Mouse (Mus musculus): Measurements from ENCODE around the gene Arhgap29. TPM values are rescaled to one million over a fixed set of nuclear protein-coding genes. Genes with fewer than 3 reads are reported as not detected.

Gene Arhgap29
- polyA plus RNA-seq, 1 experiment, result 13.7 TPM

DNA sequence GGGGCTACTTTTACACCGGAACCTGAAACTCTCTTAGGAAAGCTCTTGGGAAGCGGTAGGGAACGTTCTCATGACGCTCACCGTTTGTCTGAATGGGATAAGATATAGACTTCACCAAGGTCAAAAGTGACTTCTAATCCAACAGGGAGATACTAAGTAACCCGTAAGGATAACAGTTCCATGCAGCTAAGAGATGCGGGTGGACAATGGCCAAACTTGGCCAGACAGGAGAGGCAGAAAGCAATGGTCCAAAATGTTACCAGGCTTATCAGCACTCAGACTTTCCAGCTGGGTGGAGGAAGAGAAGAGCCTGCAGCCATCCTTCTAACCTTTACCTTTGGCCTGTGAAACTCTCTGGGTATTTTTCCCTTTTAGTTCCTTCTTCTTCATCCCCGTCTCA is 75.4 kb downstream of the Arhgap29 start:
- TF ChIP-seq REST (IDR thresholded peaks at IDR 0.05; ENCODE audit: insufficient read depth, insufficient read length) (no peak), TCF3 (IDR thresholded peaks at IDR 0.05; ENCODE audit: insufficient read length, low read depth) (no peak), SRF (IDR thresholded peaks at IDR 0.05; ENCODE audit: control insufficient read depth, insufficient read length, low read depth) (no peak), MYOG (IDR thresholded peaks at IDR 0.05; ENCODE audit: control insufficient read depth in 1 of 3, insufficient read depth in 1 of 3, insufficient read length in 2 of 3, low read depth in 2 of 3) (no peak), USF1 (IDR thresholded peaks at IDR 0.05; ENCODE audit: low read depth) (no peak), E2F4 (IDR thresholded peaks at IDR 0.05; ENCODE audit: insufficient read depth) (no peak), TCF12 (IDR thresholded peaks at IDR 0.05; ENCODE audit: insufficient read depth, poor library complexity, severe bottlenecking) (no peak), MAX (IDR thresholded peaks at IDR 0.05; ENCODE audit: low read depth) (no peak)
- Histone ChIP-seq H3K4me2 (ENCODE audit: low read depth) (no peak overlapping the region), H3K36me3 (ENCODE audit: control insufficient read depth, insufficient read depth) (no peaks in the 10 kb centered on the region), H3K79me2 (ENCODE audit: control insufficient read depth, insufficient read depth) (no peaks in the 10 kb centered on the region), H3K4me3 (no peak overlapping the region), H3K27me3 (ENCODE audit: control insufficient read depth, insufficient read depth, insufficient read length) (no peaks in the 10 kb centered on the region), H3ac (ENCODE audit: control insufficient read depth, insufficient read length) (no peak overlapping the region)

DNA sequence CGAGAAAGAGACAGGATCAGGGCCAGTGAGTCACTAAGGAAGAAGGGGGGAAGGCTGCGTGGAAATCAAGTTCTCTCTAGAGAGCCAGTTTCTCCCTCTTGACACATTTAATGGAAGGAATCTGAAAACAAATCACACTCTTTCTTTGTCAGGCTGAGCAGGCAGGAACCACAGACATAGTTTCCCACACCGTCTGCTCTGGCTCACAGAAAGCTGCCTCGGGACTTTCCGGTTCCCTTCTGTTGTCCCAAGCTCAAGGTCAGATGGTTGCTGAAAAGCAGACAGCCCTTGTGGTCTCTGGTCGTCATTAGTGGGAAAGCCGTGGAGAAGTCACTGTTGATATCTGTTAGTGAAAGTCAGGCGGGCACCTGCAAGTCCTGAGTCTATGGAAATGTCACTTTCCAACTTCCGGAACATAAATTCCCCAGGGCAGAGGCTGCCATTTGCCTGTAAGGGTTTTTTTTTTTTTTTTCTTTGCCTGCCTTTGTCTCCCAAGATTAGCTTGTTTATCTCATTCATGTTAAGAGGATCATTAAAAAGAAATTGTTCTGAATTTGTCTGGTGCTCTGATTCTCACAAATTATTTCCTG is 81.0 kb downstream of the Arhgap29 start:
- H3K36me3 ChIP-seq (ENCODE audit: control insufficient read depth, insufficient read depth), result no peaks in the 10 kb centered on the region
- no peak overlapping the region for H3ac ChIP-seq (ENCODE audit: control insufficient read depth, insufficient read length)
- no peaks in the 10 kb centered on the region for H3K27me3 ChIP-seq (ENCODE audit: control insufficient read depth, insufficient read depth, insufficient read length)
- H3K4me3 ChIP-seq, result no peak overlapping the region
- H3K4me2 ChIP-seq (ENCODE audit: low read depth), result no peak overlapping the region
- no peak for TF ChIP-seq MAX (IDR thresholded peaks at IDR 0.05; ENCODE audit: low read depth)
- no peak for TF ChIP-seq USF1 (IDR thresholded peaks at IDR 0.05; ENCODE audit: low read depth)
- no peak for TF ChIP-seq CEBPB (IDR thresholded peaks at IDR 0.05; ENCODE audit: insufficient read depth, poor library complexity, severe bottlenecking)
- TF ChIP-seq REST (IDR thresholded peaks at IDR 0.05; ENCODE audit: insufficient read depth, insufficient read length), result no peak
- no peak for TF ChIP-seq SRF (IDR thresholded peaks at IDR 0.05; ENCODE audit: control insufficient read depth, insufficient read length, low read depth)
- no peak for TF ChIP-seq MYOG (IDR thresholded peaks at IDR 0.05; ENCODE audit: control insufficient read depth in 1 of 3, insufficient read depth in 1 of 3, insufficient read length in 2 of 3, low read depth in 2 of 3)
- no peak for TF ChIP-seq MYOD1 (IDR thresholded peaks at IDR 0.05; ENCODE audit: control insufficient read depth in 1 of 3, insufficient read length in 2 of 3, low read depth in 2 of 3)
- TF ChIP-seq POLR2AphosphoS2 (IDR thresholded peaks at IDR 0.05; ENCODE audit: insufficient read length, low read depth), result no peak
- TF ChIP-seq E2F4 (IDR thresholded peaks at IDR 0.05; ENCODE audit: insufficient read depth), result no peak
- TF ChIP-seq TCF3 (IDR thresholded peaks at IDR 0.05; ENCODE audit: insufficient read length, low read depth), result no peak
- no peak for TF ChIP-seq POLR2A (IDR thresholded peaks at IDR 0.05; ENCODE audit: insufficient read length, low read depth)
- no peak for TF ChIP-seq TCF12 (IDR thresholded peaks at IDR 0.05; ENCODE audit: insufficient read depth, poor library complexity, severe bottlenecking)
- no peaks in the 10 kb centered on the region for H3K79me2 ChIP-seq (ENCODE audit: control insufficient read depth, insufficient read depth)

DNA sequence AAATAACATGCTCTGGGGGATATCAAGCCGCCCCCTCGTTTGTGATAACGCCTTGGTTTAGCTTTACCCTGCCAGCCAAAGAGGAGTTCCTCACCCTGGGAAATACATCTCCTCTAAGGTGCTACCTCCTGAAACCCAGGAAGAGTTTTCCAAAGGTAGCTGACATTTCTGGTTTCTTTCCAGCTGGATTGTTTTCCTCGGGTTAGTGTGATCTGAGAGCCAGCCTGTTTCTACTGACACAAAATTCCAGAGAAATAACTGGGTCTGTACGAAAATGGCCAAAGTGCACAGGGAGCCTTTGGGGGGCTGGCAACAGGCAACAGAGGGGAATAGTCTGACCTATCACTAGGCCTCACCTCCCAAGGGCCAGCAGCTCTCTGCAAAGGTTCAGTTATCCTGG is 81.9 kb downstream of the Arhgap29 start:
- Histone ChIP-seq H3ac (ENCODE audit: control insufficient read depth, insufficient read length) (no peak overlapping the region), H3K27me3 (ENCODE audit: control insufficient read depth, insufficient read depth, insufficient read length) (no peaks in the 10 kb centered on the region), H3K36me3 (ENCODE audit: control insufficient read depth, insufficient read depth) (no peaks in the 10 kb centered on the region), H3K4me3 (no peak overlapping the region), H3K4me2 (ENCODE audit: low read depth) (no peak overlapping the region), H3K79me2 (ENCODE audit: control insufficient read depth, insufficient read depth) (no peaks in the 10 kb centered on the region)
- no peak for TF ChIP-seq TCF3 (IDR thresholded peaks at IDR 0.05; ENCODE audit: insufficient read length, low read depth)
- TF ChIP-seq REST (IDR thresholded peaks at IDR 0.05; ENCODE audit: insufficient read depth, insufficient read length), result no peak
- TF ChIP-seq POLR2AphosphoS2 (IDR thresholded peaks at IDR 0.05; ENCODE audit: insufficient read length, low read depth), result no peak
- no peak for TF ChIP-seq MYOD1 (IDR thresholded peaks at IDR 0.05; ENCODE audit: control insufficient read depth in 1 of 3, insufficient read length in 2 of 3, low read depth in 2 of 3)
- TF ChIP-seq E2F4 (IDR thresholded peaks at IDR 0.05; ENCODE audit: insufficient read depth), result no peak
- TF ChIP-seq CEBPB (IDR thresholded peaks at IDR 0.05; ENCODE audit: insufficient read depth, poor library complexity, severe bottlenecking), result no peak
- TF ChIP-seq TCF12 (IDR thresholded peaks at IDR 0.05; ENCODE audit: insufficient read depth, poor library complexity, severe bottlenecking), result no peak
- TF ChIP-seq SRF (IDR thresholded peaks at IDR 0.05; ENCODE audit: control insufficient read depth, insufficient read length, low read depth), result no peak
- TF ChIP-seq POLR2A (IDR thresholded peaks at IDR 0.05; ENCODE audit: insufficient read length, low read depth), result no peak
- TF ChIP-seq USF1 (IDR thresholded peaks at IDR 0.05; ENCODE audit: low read depth), result no peak

GRCm38 (mm10) chr3:122035092-122035491 is 82.8 kb downstream of the Arhgap29 start:
- H3K79me2 ChIP-seq (ENCODE audit: control insufficient read depth, insufficient read depth), result no peaks in the 10 kb centered on the region
- no peak overlapping the region for H3ac ChIP-seq (ENCODE audit: control insufficient read depth, insufficient read length)
- H3K36me3 ChIP-seq (ENCODE audit: control insufficient read depth, insufficient read depth), result no peaks in the 10 kb centered on the region
- TF ChIP-seq TCF12 (IDR thresholded peaks at IDR 0.05; ENCODE audit: insufficient read depth, poor library complexity, severe bottlenecking) (no peak), POLR2AphosphoS2 (IDR thresholded peaks at IDR 0.05; ENCODE audit: insufficient read length, low read depth) (no peak), REST (IDR thresholded peaks at IDR 0.05; ENCODE audit: insufficient read depth, insufficient read length) (no peak), CEBPB (IDR thresholded peaks at IDR 0.05; ENCODE audit: insufficient read depth, poor library complexity, severe bottlenecking) (no peak), MYOG (IDR thresholded peaks at IDR 0.05; ENCODE audit: control insufficient read depth in 1 of 3, insufficient read depth in 1 of 3, insufficient read length in 2 of 3, low read depth in 2 of 3) (no peak), USF1 (IDR thresholded peaks at IDR 0.05; ENCODE audit: low read depth) (no peak), MAX (IDR thresholded peaks at IDR 0.05; ENCODE audit: low read depth) (no peak), E2F4 (IDR thresholded peaks at IDR 0.05; ENCODE audit: insufficient read depth) (no peak), POLR2A (IDR thresholded peaks at IDR 0.05; ENCODE audit: insufficient read length, low read depth) (no peak), TCF3 (IDR thresholded peaks at IDR 0.05; ENCODE audit: insufficient read length, low read depth) (no peak), SRF (IDR thresholded peaks at IDR 0.05; ENCODE audit: control insufficient read depth, insufficient read length, low read depth) (no peak), MYOD1 (IDR thresholded peaks at IDR 0.05; ENCODE audit: control insufficient read depth in 1 of 3, insufficient read length in 2 of 3, low read depth in 2 of 3) (no peak)
- H3K4me3 ChIP-seq, result no peak overlapping the region
- no peak overlapping the region for H3K4me2 ChIP-seq (ENCODE audit: low read depth)
- no peaks in the 10 kb centered on the region for H3K27me3 ChIP-seq (ENCODE audit: control insufficient read depth, insufficient read depth, insufficient read length)

Data from myocyte (in vitro differentiated cells).